Mouse (Mus musculus) layer of hippocampus, postnatal 14 days (tissue): ENCODE measurements around the gene Kcnt1. TPM values are rescaled to one million over a fixed set of nuclear protein-coding genes. Genes with fewer than 3 reads are reported as not detected.

Experiments
- total RNA-seq, 2 experiments: library from RNA; stranded (reverse); gene quantifications; 2 replicates each; pipeline ENCODE4 v1.2.3; 2021

The Kcnt1 gene
- total RNA-seq, 2 experiments from 2014 or later: 43.8 to 69.9 TPM

Other genes with a start within 250 kb of the Kcnt1 start
- not detected for gene Ccdc183, start 246.1 kb upstream of the Kcnt1 start, total RNA-seq
- 10 to 100 TPM; 25.0 TPM for gene Tmem141, start 241.7 kb upstream of the Kcnt1 start, total RNA-seq
- 1 to 10 TPM; 1.0 to 1.4 TPM for gene Fcna, start 235.7 kb upstream of the Kcnt1 start, total RNA-seq
- not detected for gene Lcn8, start 210.6 kb upstream of the Kcnt1 start, total RNA-seq
- not detected for gene Lcn5, start 205.8 kb upstream of the Kcnt1 start, total RNA-seq
- gene Lcn6, start 186.9 kb upstream of the Kcnt1 start, total RNA-seq: not detected
- gene Lcn10, start 181.0 kb upstream of the Kcnt1 start, total RNA-seq: not detected
- not detected for gene Obp2a, start 163.7 kb upstream of the Kcnt1 start, total RNA-seq
- 10 to 100 TPM; 80.9 to 82.5 TPM for gene Bmyc, start 157.0 kb upstream of the Kcnt1 start, total RNA-seq
- not detected for gene Obp2b, start 126.7 kb upstream of the Kcnt1 start, total RNA-seq
- gene Lcn3, start 98.2 kb upstream of the Kcnt1 start, total RNA-seq: not detected
- not detected for gene Lcn11, start 86.7 kb upstream of the Kcnt1 start, total RNA-seq
- not detected for gene Gm13539, start 81.5 kb upstream of the Kcnt1 start, total RNA-seq
- gene Glt6d1, start 47.9 kb upstream of the Kcnt1 start, total RNA-seq: not detected
- not detected for gene Lcn9, start 40.6 kb upstream of the Kcnt1 start, total RNA-seq
- gene Sohlh1, start 16.5 kb upstream of the Kcnt1 start, total RNA-seq: not detected
- gene Camsap1, start 119.5 kb downstream of the Kcnt1 start, total RNA-seq: 100 to 1,000 TPM; 120 to 125 TPM
- gene Ubac1, start 158.0 kb downstream of the Kcnt1 start, total RNA-seq: 10 to 100 TPM; 71.3 to 74.0 TPM